Mouse (Mus musculus) thymus, adult 18-20 months (tissue): ENCODE data around the gene Sumf2.
"Not testable (repeated sequence)": the region's sequence is repeated elsewhere in the genome, so short reads cannot be mapped to it uniquely, and the experiment has no call there.

Experiments used
- DNase-seq, 2 experiments: peaks; one replicate each; pipeline ENCODE4 v3.0.0; 2022; ENCODE audit warnings: mixed read lengths in 2 of 2

Gene Sumf2

GRCm38 (mm10) chr5:129846752-129847557 lies at the start of gene Sumf2:
Sumf2 (plus strand) TSS chr5:129846986.
- DNase-seq, result peak; percentile 93 to 94

GRCm38 (mm10) chr5:129844848-129845247 lies 1.9 kb upstream of the Sumf2 start:
- no peak for DNase-seq

- no peak for DNase-seq
These were observed 703 bp downstream of the Sumf2 start for GRCm38 (mm10) chr5:129847558-129847820.

GRCm38 (mm10) chr5:129855163-129855562 lies 8.4 kb downstream of the Sumf2 start:
- DNase-seq, result no peak

- DNase-seq, result no peak
These were observed 9.6 kb downstream of the Sumf2 start for GRCm38 (mm10) chr5:129856414-129856813.

- no peak for DNase-seq
These were observed 15.5 kb downstream of the Sumf2 start for GRCm38 (mm10) chr5:129862325-129862724.

- DNase-seq, result no peak
These were observed 17.7 kb downstream of the Sumf2 start for GRCm38 (mm10) chr5:129864467-129864866.

- no peak for DNase-seq
These were observed 19.1 kb downstream of the Sumf2 start for GRCm38 (mm10) chr5:129865841-129866240.

- no peak for DNase-seq
These were observed 22.6 kb downstream of the Sumf2 start for GRCm38 (mm10) chr5:129869238-129869995.

- no peak for DNase-seq
These were observed 24.5 kb downstream of the Sumf2 start for GRCm38 (mm10) chr5:129871238-129871637.

- no peak for DNase-seq
These were observed 27.2 kb downstream of the Sumf2 start for GRCm38 (mm10) chr5:129873942-129874341.

GRCm38 (mm10) chr5:129875098-129875497 lies 28.3 kb downstream of the Sumf2 start:
- no peak for DNase-seq

GRCm38 (mm10) chr5:129877731-129878455 lies 31.1 kb downstream of the Sumf2 start:
- DNase-seq, result no peak

- DNase-seq, result no peak
These were observed 32.2 kb downstream of the Sumf2 start for GRCm38 (mm10) chr5:129878946-129879345.

GRCm38 (mm10) chr5:129879888-129880287 lies 33.1 kb downstream of the Sumf2 start:
- no peak for DNase-seq

GRCm38 (mm10) chr5:129886271-129886670 lies 39.5 kb downstream of the Sumf2 start:
- DNase-seq, result no peak

- peak; percentile 78 to 90 for DNase-seq
These were observed 40.3 kb downstream of the Sumf2 start, which contains the start of gene Chchd2 for GRCm38 (mm10) chr5:129886911-129887636. Chchd2 (minus strand) TSS chr5:129887470.

GRCm38 (mm10) chr5:129890390-129890789 lies 43.6 kb downstream of the Sumf2 start:
- DNase-seq, result not testable (repeated sequence)

GRCm38 (mm10) chr5:129895198-129896088 lies 48.7 kb downstream of the Sumf2 start, which contains the start of gene Zbed5:
Zbed5 (plus strand) TSS chr5:129895723.
- peak; percentile 66 to 76 for DNase-seq

GRCm38 (mm10) chr5:129898449-129898848 lies 51.7 kb downstream of the Sumf2 start, which contains the start of gene Phkg1:
Phkg1 (minus strand) TSS chr5:129898549.
- no peak for DNase-seq

GRCm38 (mm10) chr5:129907775-129908174 lies 61.0 kb downstream of the Sumf2 start:
- no peak for DNase-seq
